Mouse (Mus musculus) CH12.LX (cell line): ENCODE data around the gene Nf1. TPM values are rescaled to one million over a fixed set of nuclear protein-coding genes. Genes with fewer than 3 reads are reported as not detected.

Experiments used
- DNase-seq: peaks from one replicate; pipeline ENCODE4 v3.0.0-alpha.2; 2013; ENCODE audit errors: extremely low read depth
- H3K27ac ChIP-seq: 2 replicates; pipeline ENCODE4 v1.5.1; 2012; ENCODE audit warnings: low read depth, mild to moderate bottlenecking, control low read depth, moderate library complexity; ENCODE audit not compliant: insufficient read depth
- H3K27me3 ChIP-seq: replicated peaks from 2 replicates; pipeline ENCODE3; 2012; ENCODE audit warnings: inconsistent platforms
- H3K36me3 ChIP-seq, 2 experiments: replicated peaks in 1 of 2; 2 replicates each; pipeline versions ENCODE3 to v1.6.1; 2012; ENCODE audit warnings: inconsistent platforms in 1 of 2, low read length in 1 of 2, mild to moderate bottlenecking in 1 of 2, mixed read lengths in 1 of 2, moderate library complexity in 1 of 2; ENCODE audit not compliant: control insufficient read depth in 1 of 2, insufficient read depth in 1 of 2
- H3K4me1 ChIP-seq, 2 experiments: 2 replicates each; pipeline ENCODE4 v1.6.1; 2012; ENCODE audit warnings: inconsistent platforms in 1 of 2, moderate library complexity in 1 of 2; ENCODE audit not compliant: insufficient read depth in 2 of 2, control insufficient read depth in 1 of 2
- H3K4me2 ChIP-seq: 2 replicates; pipeline ENCODE4 v1.6.1; 2012; ENCODE audit warnings: low read depth, mild to moderate bottlenecking, control low read depth; ENCODE audit not compliant: poor library complexity, insufficient read depth, severe bottlenecking
- H3K4me3 ChIP-seq, 3 experiments: fragments of 150-350 bp in 1 of 3; sonication (generic) in 1 of 3; replicated peaks in 1 of 3; 2 replicates each; pipeline versions ENCODE3 to v1.5.1; 2011 to 2012; ENCODE audit warnings: low read depth in 2 of 3, low read length in 2 of 3, mild to moderate bottlenecking in 2 of 3, moderate library complexity in 2 of 3, control low read depth in 1 of 3, improper control_type of control experiment in 1 of 3, inconsistent platforms in 1 of 3, mixed read lengths in 1 of 3; ENCODE audit not compliant: poor library complexity in 1 of 3
- H3K79me2 ChIP-seq: replicated peaks from 2 replicates; pipeline ENCODE4 v1.6.1; 2012; ENCODE audit warnings: mild to moderate bottlenecking, moderate library complexity; ENCODE audit not compliant: control insufficient read depth, poor library complexity, insufficient read depth, severe bottlenecking; ENCODE audit errors: extremely low read depth
- H3K9ac ChIP-seq: 2 replicates; pipeline ENCODE4 v1.6.1; 2012; ENCODE audit warnings: low read depth, mild to moderate bottlenecking, control low read depth, moderate library complexity; ENCODE audit not compliant: insufficient read depth
- H3K9me3 ChIP-seq: replicated peaks from 2 replicates; pipeline ENCODE3; 2012; ENCODE audit warnings: low read length, inconsistent platforms, mixed read lengths
- BHLHE40 ChIP-seq: IDR thresholded peaks from 2 replicates; pipeline ENCODE4 v1.6.1; 2011; ENCODE audit warnings: mild to moderate bottlenecking, low read depth, low read length, improper control_type of control experiment
- CHD1 ChIP-seq: IDR thresholded peaks from 2 replicates; pipeline ENCODE4 v1.6.1; 2012; ENCODE audit warnings: low read depth, low read length, improper control_type of control experiment, inconsistent platforms
- CHD2 ChIP-seq: IDR thresholded peaks from 2 replicates; pipeline ENCODE4 v1.6.1; 2011; ENCODE audit warnings: low read length, improper control_type of control experiment
- CTCF ChIP-seq, 2 experiments: IDR thresholded peaks in 1 of 2; conservative IDR thresholded peaks in 1 of 2; 2 replicates each; pipeline ENCODE4 v1.5.1; 2011 to 2012; ENCODE audit warnings: low read depth in 2 of 2, low read length in 2 of 2, improper control_type of control experiment in 1 of 2, inconsistent platforms in 1 of 2, mild to moderate bottlenecking in 1 of 2, moderate library complexity in 1 of 2
- E2F4 ChIP-seq: IDR thresholded peaks from 2 replicates; pipeline ENCODE4 v1.6.1; 2011; ENCODE audit warnings: low read depth, low read length, improper control_type of control experiment; ENCODE audit not compliant: insufficient replicate concordance
- ELF1 ChIP-seq: IDR thresholded peaks from 2 replicates; pipeline ENCODE4 v1.6.1; 2014; ENCODE audit warnings: low read depth, mild to moderate bottlenecking, inconsistent platforms, low read length, improper control_type of control experiment
- EP300 ChIP-seq: IDR thresholded peaks from 2 replicates; pipeline ENCODE4 v1.6.1; 2011; ENCODE audit warnings: low read length, improper control_type of control experiment
- ETS1 ChIP-seq: conservative IDR thresholded peaks from 2 replicates; pipeline ENCODE4 v1.6.1; 2012; ENCODE audit warnings: low read depth, mild to moderate bottlenecking, inconsistent platforms, low read length, improper control_type of control experiment, moderate library complexity
- GABPA ChIP-seq: IDR thresholded peaks from 2 replicates; pipeline ENCODE4 v1.6.1; 2012; ENCODE audit warnings: low read depth, low read length, improper control_type of control experiment, inconsistent platforms; ENCODE audit not compliant: insufficient replicate concordance
- HCFC1 ChIP-seq: IDR thresholded peaks from 2 replicates; pipeline ENCODE4 v1.6.1; 2012; ENCODE audit warnings: low read depth, mild to moderate bottlenecking, inconsistent platforms, low read length, improper control_type of control experiment
- IRF4 ChIP-seq: IDR thresholded peaks from 2 replicates; pipeline ENCODE4 v1.6.1; 2014; ENCODE audit warnings: low read depth, mild to moderate bottlenecking, inconsistent platforms, low read length, improper control_type of control experiment
- JUN ChIP-seq: IDR thresholded peaks from 2 replicates; pipeline ENCODE4 v1.6.1; 2011; ENCODE audit warnings: low read depth, mild to moderate bottlenecking, low read length, improper control_type of control experiment, moderate library complexity; ENCODE audit not compliant: insufficient read depth
- JUND ChIP-seq: conservative IDR thresholded peaks from 2 replicates; pipeline ENCODE4 v1.6.1; 2011; ENCODE audit warnings: low read depth, low read length, improper control_type of control experiment
- KAT2A ChIP-seq: IDR thresholded peaks from 2 replicates; pipeline ENCODE4 v1.6.1; 2012; ENCODE audit warnings: low read length, improper control_type of control experiment, inconsistent platforms; ENCODE audit not compliant: insufficient replicate concordance
- MAFK ChIP-seq: IDR thresholded peaks from 2 replicates; pipeline ENCODE4 v1.6.1; 2011; ENCODE audit warnings: low read length, improper control_type of control experiment; ENCODE audit not compliant: insufficient replicate concordance
- MAX ChIP-seq: IDR thresholded peaks from 2 replicates; pipeline ENCODE4 v1.6.1; 2011; ENCODE audit warnings: low read length, improper control_type of control experiment
- MAZ ChIP-seq: IDR thresholded peaks from 2 replicates; pipeline ENCODE4 v1.6.1; 2012; ENCODE audit warnings: low read depth, mild to moderate bottlenecking, inconsistent platforms, low read length, improper control_type of control experiment, moderate library complexity
- MEF2A ChIP-seq: IDR thresholded peaks from 2 replicates; pipeline ENCODE4 v1.6.1; 2014; ENCODE audit warnings: low read depth, mild to moderate bottlenecking, inconsistent platforms, low read length, improper control_type of control experiment, borderline replicate concordance
- MXI1 ChIP-seq: IDR thresholded peaks from 2 replicates; pipeline ENCODE4 v1.6.1; 2011; ENCODE audit warnings: mild to moderate bottlenecking, low read depth, low read length, improper control_type of control experiment
- MYC ChIP-seq: IDR thresholded peaks from 2 replicates; pipeline ENCODE4 v1.6.1; 2011; ENCODE audit warnings: low read depth, mild to moderate bottlenecking, improper control_type of control experiment, low read length
- NELFE ChIP-seq: IDR thresholded peaks from 2 replicates; pipeline ENCODE4 v1.6.1; 2011; ENCODE audit warnings: low read depth, low read length, improper control_type of control experiment
- NRF1 ChIP-seq: IDR thresholded peaks from 2 replicates; pipeline ENCODE4 v1.6.1; 2014; ENCODE audit warnings: low read depth, mild to moderate bottlenecking, inconsistent platforms, low read length, improper control_type of control experiment, moderate library complexity
- PAX5 ChIP-seq: IDR thresholded peaks from 2 replicates; pipeline ENCODE4 v1.6.1; 2012; ENCODE audit warnings: low read length, inconsistent platforms, mixed read lengths
- POLR2A ChIP-seq: IDR thresholded peaks from 2 replicates; pipeline ENCODE4 v1.6.1; 2011; ENCODE audit warnings: low read depth, mild to moderate bottlenecking, improper control_type of control experiment, low read length
- POLR2AphosphoS2 ChIP-seq: IDR thresholded peaks from 2 replicates; pipeline ENCODE4 v1.6.1; 2011; ENCODE audit warnings: low read depth, low read length, improper control_type of control experiment
- RAD21 ChIP-seq: IDR thresholded peaks from 2 replicates; pipeline ENCODE4 v1.6.1; 2011; ENCODE audit warnings: low read depth, mild to moderate bottlenecking, low read length, improper control_type of control experiment, moderate library complexity
- RCOR1 ChIP-seq: conservative IDR thresholded peaks from 2 replicates; pipeline ENCODE4 v1.6.1; 2012; ENCODE audit warnings: low read depth, mild to moderate bottlenecking, inconsistent platforms, low read length, improper control_type of control experiment
- SIN3A ChIP-seq: IDR thresholded peaks from 2 replicates; pipeline ENCODE4 v1.6.1; 2012; ENCODE audit warnings: low read length, improper control_type of control experiment, inconsistent platforms
- SMC3 ChIP-seq: IDR thresholded peaks from 2 replicates; pipeline ENCODE4 v1.6.1; 2011; ENCODE audit warnings: low read depth, low read length, improper control_type of control experiment
- TBP ChIP-seq: conservative IDR thresholded peaks from 2 replicates; pipeline ENCODE4 v1.6.1; 2011; ENCODE audit warnings: low read depth, low read length, improper control_type of control experiment
- TCF12 ChIP-seq: IDR thresholded peaks from 2 replicates; pipeline ENCODE4 v1.6.1; 2014; ENCODE audit warnings: low read depth, mild to moderate bottlenecking, inconsistent platforms, low read length, improper control_type of control experiment
- UBTF ChIP-seq: IDR thresholded peaks from 2 replicates; pipeline ENCODE4 v1.6.1; 2012; ENCODE audit warnings: low read depth, mild to moderate bottlenecking, inconsistent platforms, low read length, improper control_type of control experiment, moderate library complexity
- USF1 ChIP-seq: IDR thresholded peaks from 2 replicates; pipeline ENCODE4 v1.6.1; 2014; ENCODE audit warnings: low read depth, mild to moderate bottlenecking, inconsistent platforms, low read length, improper control_type of control experiment
- USF2 ChIP-seq: conservative IDR thresholded peaks from 2 replicates; pipeline ENCODE4 v1.6.1; 2011; ENCODE audit warnings: low read depth, low read length, improper control_type of control experiment
- ZC3H11A ChIP-seq: IDR thresholded peaks from 2 replicates; pipeline ENCODE4 v1.6.1; 2012; ENCODE audit warnings: low read depth, mild to moderate bottlenecking, inconsistent platforms, low read length, improper control_type of control experiment
- ZKSCAN1 ChIP-seq: IDR thresholded peaks from 2 replicates; pipeline ENCODE4 v1.6.1; 2012; ENCODE audit warnings: low read depth, inconsistent platforms, low read length, improper control_type of control experiment, borderline replicate concordance
- ZMIZ1 ChIP-seq: IDR thresholded peaks from 2 replicates; pipeline ENCODE4 v1.6.1; 2012; ENCODE audit warnings: low read depth, mild to moderate bottlenecking, inconsistent platforms, low read length, improper control_type of control experiment
- ZNF384 ChIP-seq: IDR thresholded peaks from 2 replicates; pipeline ENCODE4 v1.6.1; 2012; ENCODE audit warnings: low read depth, low read length, improper control_type of control experiment, inconsistent platforms
- dilution Hi-C: fragments of 300-500 bp; cut with MboI; formaldehyde crosslinking; loops from 2 replicates; pipeline ENCODE4 v1.14.3; 2020; ENCODE audit warnings: low sequenced_read_pairs; ENCODE audit not compliant: extremely low pct_unique_long_range_greater_than_20kb, extremely low pct_ligation_motif_present
- in situ Hi-C: fragments of 300-500 bp; cut with MboI; formaldehyde crosslinking; loops from 3 replicates; pipeline ENCODE4 v1.14.3; 2019; ENCODE audit warnings: low sequenced_read_pairs, low pct_ligation_motif_present, low pct_unique_long_range_greater_than_20kb, mixed read lengths
- polyA plus RNA-seq: library from polyadenylated mRNA; unstranded; fragments of >175 nt; gene quantifications from 2 replicates; pipeline ENCODE4 v1.2.1, GENCODE M21; 2012; ENCODE audit warnings: low read depth; ENCODE audit not compliant: insufficient read length
- total RNA-seq, 2 experiments: library from RNA; depleted of rRNA; stranded (reverse); fragments of 300-350 nt in 1 of 2; fragments of >200 nt in 1 of 2; gene quantifications; 2 replicates each; pipeline ENCODE4 v1.2.3; 2012 to 2014

Gene Nf1
- total and polyA plus RNA-seq, 3 experiments: 7.3 to 19.5 (median 12.4) TPM

- Histone ChIP-seq H3K79me2 (no peaks in the 10 kb centered on the region), H3K9ac (no peak overlapping the region), H3K4me1 (peaks cover 11 to 37% of the 10 kb centered on the region in 2 experiments), H3K36me3 (no peaks in the 10 kb centered on the region), H3K9me3 (no peaks in the 10 kb centered on the region), H3K4me3 (peak overlapping the region in 1 of 3 experiments; percentile 10), H3K27me3 (no peaks in the 10 kb centered on the region), H3K4me2 (peak overlapping the region; percentile 48; the same call in 1 of the 2 replicates), H3K27ac (no peak overlapping the region)
- in situ Hi-C loops (no loop called here), dilution Hi-C loops (no loop called here)
- TF ChIP-seq MAZ: no peak
- no peak for TF ChIP-seq KAT2A
- TF ChIP-seq SIN3A: no peak
- peak; percentile 90 for TF ChIP-seq ZKSCAN1
- TF ChIP-seq CHD1: no peak
- TF ChIP-seq JUND: no peak
- TF ChIP-seq MYC: 0 out of 2 replicates have a peak, but pooled peaks have one; percentile 20
- TF ChIP-seq SMC3: no peak
- 0 out of 2 replicates have a peak, but pooled peaks have one; percentile 47 for TF ChIP-seq ZMIZ1
- TF ChIP-seq ETS1: peak; percentile 65
- no peak; the same call in 1 of the 2 replicates for TF ChIP-seq MEF2A
- TF ChIP-seq CHD2: no peak
- no peak for TF ChIP-seq PAX5
- no peak for TF ChIP-seq E2F4
- TF ChIP-seq POLR2A: no peak
- no peak for TF ChIP-seq JUN
- no peak for TF ChIP-seq USF1
- no peak for TF ChIP-seq NELFE
- no peak for TF ChIP-seq TCF12
- no peak for TF ChIP-seq HCFC1
- no peak for TF ChIP-seq ZC3H11A
- TF ChIP-seq RAD21: no peak
- no peak for TF ChIP-seq ELF1
- TF ChIP-seq EP300: peak; percentile 81
- TF ChIP-seq IRF4: peak; percentile 86
- TF ChIP-seq MAFK: no peak
- TF ChIP-seq POLR2AphosphoS2: no peak
- TF ChIP-seq USF2: no peak
- TF ChIP-seq TBP: peak; percentile 62; the same call in 1 of the 2 replicates
- TF ChIP-seq NRF1: no peak
- TF ChIP-seq BHLHE40: peak; percentile 51; the same call in 1 of the 2 replicates
- TF ChIP-seq GABPA: no peak
- TF ChIP-seq UBTF: no peak
- TF ChIP-seq RCOR1: no peak; the same call in 1 of the 2 replicates
- TF ChIP-seq MXI1: 0 out of 2 replicates have a peak, but pooled peaks have one; percentile 37
- no peak for TF ChIP-seq ZNF384
- no peak for TF ChIP-seq CTCF (conservative IDR thresholded peaks at IDR 0.05 in 1 of 2, IDR thresholded peaks at IDR 0.05 in 1 of 2; ENCODE audit: low read depth in 2 of 2, low read length in 2 of 2)
- TF ChIP-seq MAX: no peak
- DNase-seq: peak; percentile 51
Measured at GRCm38 (mm10) chr11:79307560-79308200, 31.8 kb upstream of the Nf1 start.
